Mouse (Mus musculus): ENCODE data around the gene 9130019O22Rik. TPM values are rescaled to one million over a fixed set of nuclear protein-coding genes. Genes with fewer than 3 reads are reported as not detected.
"Not testable (repeated sequence)": the region's sequence is repeated elsewhere in the genome, so short reads cannot be mapped to it uniquely, and the experiment has no call there.

The 9130019O22Rik gene
- polyA plus RNA-seq, 1 experiment from 2014 or later = 6.7 TPM

- no peak overlapping the region for H3K27ac ChIP-seq (ENCODE audit: low read length)
- 66% methylated on average over 4 of the region's 4 CpGs for WGBS
- H3K4me1 ChIP-seq (ENCODE audit: control insufficient read depth, insufficient read depth, low read length) = peaks cover 7% of the 10 kb centered on the region; the same call in 1 of the 2 replicates
- H3K4me2 ChIP-seq (replicated peaks; ENCODE audit: low read depth, low read length) = peak overlapping the region; percentile 61
- no peaks in the 10 kb centered on the region for H3K36me3 ChIP-seq (ENCODE audit: control insufficient read depth, insufficient read depth, low read length)
- H3K27me3 ChIP-seq (ENCODE audit: control insufficient read depth, insufficient read depth, low read length) = peaks cover 3% of the 10 kb centered on the region; the same call in 1 of the 2 replicates
- H3K9ac ChIP-seq (replicated peaks; ENCODE audit: low read depth, low read length) = no peak overlapping the region; the same call in 1 of the 2 replicates
- ATAC-seq (ENCODE audit: insufficient number of reproducible peaks, insufficient read depth, low FRiP score, low read depth) = no peak
- peak overlapping the region; percentile 30 for H3K4me3 ChIP-seq (ENCODE audit: low read depth, low read length)
- H3K9me3 ChIP-seq (ENCODE audit: control insufficient read depth, low read depth, low read length) = no peaks in the 10 kb centered on the region
Observed at GRCm38 (mm10) chr7:127364166-127364565, 22.8 kb downstream of the 9130019O22Rik start.

DNA sequence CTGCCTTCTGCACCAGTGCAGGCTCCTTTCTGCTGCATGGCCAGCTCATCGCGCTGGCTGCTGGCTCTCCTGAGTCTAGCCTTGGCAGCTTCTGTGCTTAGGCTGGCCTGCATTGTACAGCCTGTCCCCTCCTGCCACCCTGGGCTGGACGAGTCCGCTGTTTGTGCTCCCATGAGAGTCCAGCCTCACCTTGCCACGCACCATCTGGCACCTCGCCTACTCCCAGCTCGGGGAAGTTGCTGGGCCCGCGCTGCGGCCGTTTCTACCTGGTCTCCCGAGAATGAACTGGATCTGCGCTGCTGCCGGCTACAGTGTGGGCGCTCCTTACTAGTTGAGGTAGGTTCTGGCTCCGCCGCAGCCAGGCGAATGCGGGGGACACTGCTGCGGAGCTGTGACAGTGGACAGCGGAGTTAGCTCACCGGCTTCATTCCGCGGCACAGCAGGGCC is 23.5 kb downstream of the 9130019O22Rik start:
- H3K27ac ChIP-seq (ENCODE audit: low read length) = no peak overlapping the region
- peak overlapping the region; percentile 61 for H3K4me2 ChIP-seq (replicated peaks; ENCODE audit: low read depth, low read length)
- H3K4me3 ChIP-seq (ENCODE audit: low read depth, low read length) = peak overlapping the region; percentile 30
- H3K27me3 ChIP-seq (ENCODE audit: control insufficient read depth, insufficient read depth, low read length) = peaks cover 3% of the 10 kb centered on the region; the same call in 1 of the 2 replicates
- peaks cover 7% of the 10 kb centered on the region; the same call in 1 of the 2 replicates for H3K4me1 ChIP-seq (ENCODE audit: control insufficient read depth, insufficient read depth, low read length)
- 2% methylated on average over 24 of the region's 24 CpGs for WGBS
- 0 out of 2 replicates have a peak, but pooled peaks have one; percentile 33 for ATAC-seq (ENCODE audit: insufficient number of reproducible peaks, insufficient read depth, low FRiP score, low read depth)
- peak overlapping the region; percentile 29 for H3K9ac ChIP-seq (replicated peaks; ENCODE audit: low read depth, low read length)
- no peaks in the 10 kb centered on the region for H3K9me3 ChIP-seq (ENCODE audit: control insufficient read depth, low read depth, low read length)
- H3K36me3 ChIP-seq (ENCODE audit: control insufficient read depth, insufficient read depth, low read length) = no peaks in the 10 kb centered on the region

- not testable (repeated sequence) for ATAC-seq (ENCODE audit: insufficient number of reproducible peaks, insufficient read depth, low FRiP score, low read depth); H3K36me3 ChIP-seq (ENCODE audit: control insufficient read depth, insufficient read depth, low read length); H3K4me1 ChIP-seq (ENCODE audit: control insufficient read depth, insufficient read depth, low read length); H3K27me3 ChIP-seq (ENCODE audit: control insufficient read depth, insufficient read depth, low read length); H3K9me3 ChIP-seq (ENCODE audit: control insufficient read depth, low read depth, low read length); H3K4me3 ChIP-seq (ENCODE audit: low read depth, low read length); H3K27ac ChIP-seq (ENCODE audit: low read length); H3K9ac ChIP-seq (replicated peaks; ENCODE audit: low read depth, low read length); H3K4me2 ChIP-seq (replicated peaks; ENCODE audit: low read depth, low read length)
- 19% methylated on average over 13 of the region's 13 CpGs for WGBS
Observed at GRCm38 (mm10) chr7:127362418-127362817, 24.5 kb downstream of the 9130019O22Rik start.

- H3K4me2 ChIP-seq (replicated peaks; ENCODE audit: low read depth, low read length) = no peak overlapping the region
- no peak overlapping the region for H3K27ac ChIP-seq (ENCODE audit: low read length)
- 38% methylated on average over 13 of the region's 13 CpGs for WGBS
- H3K4me3 ChIP-seq (ENCODE audit: low read depth, low read length) = no peak overlapping the region
- H3K4me1 ChIP-seq (ENCODE audit: control insufficient read depth, insufficient read depth, low read length) = peaks cover 7% of the 10 kb centered on the region; the same call in 1 of the 2 replicates
- H3K36me3 ChIP-seq (ENCODE audit: control insufficient read depth, insufficient read depth, low read length) = no peaks in the 10 kb centered on the region
- no peaks in the 10 kb centered on the region for H3K9me3 ChIP-seq (ENCODE audit: control insufficient read depth, low read depth, low read length)
- H3K9ac ChIP-seq (replicated peaks; ENCODE audit: low read depth, low read length) = no peak overlapping the region
- peaks cover 3% of the 10 kb centered on the region; the same call in 1 of the 2 replicates for H3K27me3 ChIP-seq (ENCODE audit: control insufficient read depth, insufficient read depth, low read length)
- 0 out of 2 replicates have a peak, but pooled peaks have one; percentile 28 for ATAC-seq (ENCODE audit: insufficient number of reproducible peaks, insufficient read depth, low FRiP score, low read depth)
Observed at GRCm38 (mm10) chr7:127361449-127361848, 25.5 kb downstream of the 9130019O22Rik start.

DNA sequence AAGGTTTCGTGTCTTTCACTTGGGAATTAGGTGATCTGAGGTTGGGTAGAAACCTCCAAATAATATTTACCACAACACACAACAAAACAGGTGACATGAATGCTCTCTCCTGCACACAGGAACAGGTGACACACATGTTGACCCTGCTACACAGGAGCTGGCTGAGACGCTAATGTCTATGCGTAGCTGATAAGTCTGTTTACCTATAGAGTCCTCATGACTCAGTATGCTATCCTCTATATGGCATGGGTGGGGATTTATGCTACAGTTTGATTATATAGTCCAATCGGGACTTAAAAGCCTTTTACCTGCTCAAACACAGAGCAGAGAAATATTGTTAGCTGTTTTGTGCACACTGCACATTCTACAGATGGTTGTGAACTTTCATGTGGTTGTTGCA is 26.7 kb downstream of the 9130019O22Rik start:
- WGBS = 44% methylated on average over 4 of the region's 4 CpGs
- no peak overlapping the region for H3K9ac ChIP-seq (replicated peaks; ENCODE audit: low read depth, low read length)
- H3K9me3 ChIP-seq (ENCODE audit: control insufficient read depth, low read depth, low read length) = no peaks in the 10 kb centered on the region
- no peak for ATAC-seq (ENCODE audit: insufficient number of reproducible peaks, insufficient read depth, low FRiP score, low read depth)
- H3K36me3 ChIP-seq (ENCODE audit: control insufficient read depth, insufficient read depth, low read length) = no peaks in the 10 kb centered on the region
- H3K27me3 ChIP-seq (ENCODE audit: control insufficient read depth, insufficient read depth, low read length) = peaks cover 3% of the 10 kb centered on the region; the same call in 1 of the 2 replicates
- no peak overlapping the region for H3K27ac ChIP-seq (ENCODE audit: low read length)
- peaks cover 7% of the 10 kb centered on the region; the same call in 1 of the 2 replicates for H3K4me1 ChIP-seq (ENCODE audit: control insufficient read depth, insufficient read depth, low read length)
- H3K4me3 ChIP-seq (ENCODE audit: low read depth, low read length) = no peak overlapping the region
- H3K4me2 ChIP-seq (replicated peaks; ENCODE audit: low read depth, low read length) = no peak overlapping the region

DNA sequence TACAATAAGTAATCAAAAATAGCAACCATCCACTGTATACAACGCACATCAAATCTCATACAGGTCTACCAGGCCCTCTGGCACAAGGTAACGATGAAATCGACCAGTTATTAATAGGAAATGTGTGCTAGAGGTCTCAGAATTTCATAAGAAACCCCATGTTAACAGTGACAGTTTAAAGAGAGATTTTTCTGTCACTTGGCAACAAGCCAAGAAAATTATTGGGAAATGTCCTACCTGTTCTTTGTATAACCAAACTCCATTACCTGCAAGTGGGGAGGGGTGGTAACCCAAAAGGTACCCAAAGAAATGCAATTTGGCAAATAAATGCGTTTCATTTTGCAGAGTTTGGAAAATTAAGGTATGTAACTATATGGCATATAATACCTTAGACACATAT is 28.5 kb downstream of the 9130019O22Rik start:
- Histone ChIP-seq H3K27me3 (ENCODE audit: control insufficient read depth, insufficient read depth, low read length) (peaks cover 3% of the 10 kb centered on the region; the same call in 1 of the 2 replicates), H3K4me3 (ENCODE audit: low read depth, low read length) (no peak overlapping the region), H3K9me3 (ENCODE audit: control insufficient read depth, low read depth, low read length) (no peaks in the 10 kb centered on the region), H3K4me1 (ENCODE audit: control insufficient read depth, insufficient read depth, low read length) (peaks cover 2% of the 10 kb centered on the region; the same call in 1 of the 2 replicates), H3K36me3 (ENCODE audit: control insufficient read depth, insufficient read depth, low read length) (no peaks in the 10 kb centered on the region), H3K4me2 (replicated peaks; ENCODE audit: low read depth, low read length) (no peak overlapping the region), H3K9ac (replicated peaks; ENCODE audit: low read depth, low read length) (no peak overlapping the region), H3K27ac (ENCODE audit: low read length) (no peak overlapping the region)
- WGBS = 62% methylated on average over 4 of the region's 4 CpGs
- no peak for ATAC-seq (ENCODE audit: insufficient number of reproducible peaks, insufficient read depth, low FRiP score, low read depth)

DNA sequence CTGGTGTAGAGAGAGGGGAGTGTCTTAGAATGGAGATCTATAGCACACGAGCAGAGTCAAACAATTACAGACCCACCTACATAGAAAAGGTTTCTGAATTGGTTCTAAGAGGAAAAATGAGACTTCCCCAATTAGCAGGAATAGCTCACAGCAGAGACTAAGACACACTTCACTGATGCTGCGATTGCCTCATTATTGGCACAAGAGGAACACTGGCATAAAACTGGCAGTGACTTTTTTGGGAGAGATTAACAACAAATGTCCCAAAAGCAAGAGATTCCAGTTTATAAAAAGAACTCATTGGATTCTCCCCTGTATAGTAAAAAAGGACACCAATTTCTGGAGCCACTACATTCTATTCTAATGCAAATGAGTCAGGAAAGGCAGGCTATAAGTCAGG is 29.1 kb downstream of the 9130019O22Rik start:
- ATAC-seq (ENCODE audit: insufficient number of reproducible peaks, insufficient read depth, low FRiP score, low read depth) = no peak
- no peak overlapping the region for H3K27ac ChIP-seq (ENCODE audit: low read length)
- no peak overlapping the region for H3K4me2 ChIP-seq (replicated peaks; ENCODE audit: low read depth, low read length)
- no peak overlapping the region for H3K9ac ChIP-seq (replicated peaks; ENCODE audit: low read depth, low read length)
- H3K9me3 ChIP-seq (ENCODE audit: control insufficient read depth, low read depth, low read length) = no peaks in the 10 kb centered on the region
- no peaks in the 10 kb centered on the region for H3K27me3 ChIP-seq (ENCODE audit: control insufficient read depth, insufficient read depth, low read length)
- 69% methylated on average over 2 of the region's 2 CpGs for WGBS
- no peak overlapping the region for H3K4me3 ChIP-seq (ENCODE audit: low read depth, low read length)
- H3K36me3 ChIP-seq (ENCODE audit: control insufficient read depth, insufficient read depth, low read length) = no peaks in the 10 kb centered on the region
- no peaks in the 10 kb centered on the region for H3K4me1 ChIP-seq (ENCODE audit: control insufficient read depth, insufficient read depth, low read length)

- no peaks in the 10 kb centered on the region for H3K27me3 ChIP-seq (ENCODE audit: control insufficient read depth, insufficient read depth, low read length)
- H3K4me1 ChIP-seq (ENCODE audit: control insufficient read depth, insufficient read depth, low read length) = no peaks in the 10 kb centered on the region
- H3K9ac ChIP-seq (replicated peaks; ENCODE audit: low read depth, low read length) = no peak overlapping the region
- WGBS = 48% methylated on average over 3 of the region's 3 CpGs
- no peak overlapping the region for H3K27ac ChIP-seq (ENCODE audit: low read length)
- no peak overlapping the region for H3K4me2 ChIP-seq (replicated peaks; ENCODE audit: low read depth, low read length)
- no peaks in the 10 kb centered on the region for H3K36me3 ChIP-seq (ENCODE audit: control insufficient read depth, insufficient read depth, low read length)
- H3K4me3 ChIP-seq (ENCODE audit: low read depth, low read length) = no peak overlapping the region
- H3K9me3 ChIP-seq (ENCODE audit: control insufficient read depth, low read depth, low read length) = no peaks in the 10 kb centered on the region
- ATAC-seq (ENCODE audit: insufficient number of reproducible peaks, insufficient read depth, low FRiP score, low read depth) = no peak
Observed at GRCm38 (mm10) chr7:127355796-127356195, 31.2 kb downstream of the 9130019O22Rik start.
